Mouse (Mus musculus) bone marrow, adult 2 months (tissue): ENCODE results near the gene Pced1b. TPM values are rescaled to one million over a fixed set of nuclear protein-coding genes. Genes with fewer than 3 reads are reported as not detected.

Experiments
- H3K27ac ChIP-seq: fragments of 200-500 bp; 2 replicates; pipeline ENCODE4 v1.5.1; 2012; ENCODE audit warnings: low read depth, mild to moderate bottlenecking, control low read depth, inconsistent platforms, low read length; ENCODE audit not compliant: control insufficient read depth, poor library complexity, insufficient read depth
- H3K4me1 ChIP-seq: fragments of 200-500 bp; 2 replicates; pipeline ENCODE4 v1.6.1; 2011; ENCODE audit warnings: low read length; ENCODE audit not compliant: control insufficient read depth, insufficient read depth
- H3K4me3 ChIP-seq: fragments of 200-500 bp; replicated peaks from 2 replicates; pipeline ENCODE3; 2011; ENCODE audit warnings: mild to moderate bottlenecking, low read depth, low read length, control low read depth; ENCODE audit not compliant: control insufficient read depth
- CTCF ChIP-seq: fragments of 200-500 bp; IDR thresholded peaks from 2 replicates; pipeline ENCODE4 v1.5.1; 2011; ENCODE audit warnings: low read length, control low read depth; ENCODE audit not compliant: control insufficient read depth, insufficient read depth
- POLR2A ChIP-seq: fragments of 200-500 bp; IDR thresholded peaks from 2 replicates; pipeline ENCODE4 v1.6.1; 2011; ENCODE audit warnings: low read depth, mild to moderate bottlenecking, control low read depth, low read length, borderline replicate concordance; ENCODE audit not compliant: control insufficient read depth
- WGBS: fragments of 180-500 bp; shearing (Covaris S2); methylation state at CpG from one replicate; pipeline ENCODE4 v1.1.7; 2018; 5-methylcytosine and 5-hydroxymethylcytosine counted together
- polyA plus RNA-seq: library from polyadenylated mRNA; stranded (reverse); fragments of >200 nt; gene quantifications from 2 replicates; pipeline ENCODE4 v1.2.4, GENCODE M21; 2011; ENCODE audit warnings: low replicate concordance; ENCODE audit not compliant: missing spikeins, insufficient read depth, insufficient read length

The Pced1b gene
- polyA plus RNA-seq, 1 experiment, result 19.7 TPM

DNA sequence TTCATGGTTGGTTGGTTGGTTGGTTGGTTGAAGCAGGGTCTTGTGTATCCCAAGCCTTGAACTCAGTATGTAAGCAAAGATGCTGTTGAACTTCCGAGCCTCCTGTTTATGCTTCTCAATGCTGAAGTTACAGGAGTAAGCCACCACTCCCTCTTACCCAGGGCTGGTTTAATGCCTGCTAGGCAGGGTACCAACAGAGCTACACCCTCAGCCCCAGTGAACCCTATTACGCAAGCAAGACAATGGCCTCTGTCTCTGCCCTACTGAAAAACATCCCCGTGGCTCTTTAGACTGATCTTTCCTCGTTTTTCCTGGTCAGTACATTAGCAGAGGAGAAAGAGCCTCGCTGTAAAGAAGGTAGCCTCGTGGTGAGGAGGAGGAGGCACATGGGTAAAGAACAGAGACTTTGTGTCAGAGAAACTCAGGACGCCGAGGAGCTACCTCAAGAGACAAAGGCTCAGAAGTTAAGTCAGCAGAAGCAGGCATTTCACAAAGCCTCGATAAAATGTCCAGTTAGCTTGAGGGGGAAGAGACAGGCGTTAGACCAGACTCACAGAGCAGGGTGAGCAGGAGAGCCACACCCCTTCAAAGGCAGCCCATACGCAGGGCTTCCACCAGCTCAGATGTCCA lies 13.2 kb downstream of the Pced1b start:
- Histone ChIP-seq H3K4me1 (no peaks in the 10 kb centered on the region; the same call in 1 of the 2 replicates), H3K27ac (peak overlapping the region; percentile 26), H3K4me3 (no peak overlapping the region)
- 54% methylated on average over 11 of the region's 11 CpGs for WGBS
- TF ChIP-seq CTCF (no peak), POLR2A (no peak)

DNA sequence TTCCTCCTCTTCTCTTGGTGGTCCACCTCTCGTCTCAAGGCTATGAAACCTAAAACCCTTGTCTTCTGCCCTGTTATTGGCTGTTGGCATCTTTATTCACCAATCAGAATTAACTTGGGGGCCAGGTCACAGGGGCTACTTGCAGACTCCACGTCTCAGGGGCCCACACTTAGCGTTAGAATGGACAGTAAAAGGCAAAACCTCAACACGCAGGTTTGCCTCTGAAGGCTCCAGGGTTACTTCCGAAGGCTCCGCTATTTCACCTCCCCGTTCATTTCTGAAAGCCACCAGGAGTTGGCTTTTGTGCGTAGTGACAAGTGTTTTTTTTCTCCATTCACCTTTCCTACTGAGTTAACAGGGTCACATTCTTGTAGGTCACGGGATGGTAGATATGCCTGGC lies 15.3 kb downstream of the Pced1b start:
- no peak for TF ChIP-seq CTCF
- no peak for TF ChIP-seq POLR2A
- WGBS, result 86% methylated on average over 9 of the region's 9 CpGs
- Histone ChIP-seq H3K27ac (no peak overlapping the region), H3K4me1 (no peaks in the 10 kb centered on the region; the same call in 1 of the 2 replicates), H3K4me3 (no peak overlapping the region)

DNA sequence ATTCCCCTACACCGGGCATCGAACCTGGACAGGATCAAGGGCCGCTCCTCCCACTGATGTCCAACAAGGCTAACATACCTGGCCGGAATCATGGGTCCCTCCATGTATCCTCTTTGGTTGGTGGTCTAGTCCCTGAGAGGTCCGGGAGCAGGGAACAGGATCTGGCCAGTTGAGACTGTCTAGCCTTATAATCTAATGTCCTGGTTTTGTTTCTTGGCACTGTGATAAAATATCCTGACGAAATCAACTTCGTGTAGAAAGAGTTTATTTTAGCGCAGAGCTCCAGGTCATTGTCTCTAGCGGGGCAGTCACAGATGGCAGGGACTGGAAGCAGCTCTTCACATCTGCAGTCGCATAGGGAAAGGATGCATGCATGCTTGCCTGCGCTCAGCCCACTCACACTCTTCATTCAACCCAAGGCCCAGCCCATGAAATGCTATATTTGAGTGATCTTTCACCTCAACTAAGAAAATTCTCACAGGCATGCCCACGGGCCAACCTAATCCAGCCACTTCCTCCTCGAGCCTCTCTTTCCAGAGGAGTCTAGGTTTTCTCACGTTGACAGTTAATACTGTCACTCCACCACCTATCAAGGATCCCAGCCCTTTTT lies 19.4 kb downstream of the Pced1b start:
- TF ChIP-seq CTCF (no peak), POLR2A (no peak)
- Histone ChIP-seq H3K4me3 (no peak overlapping the region), H3K27ac (no peak overlapping the region), H3K4me1 (no peaks in the 10 kb centered on the region)
- WGBS, result 75% methylated on average over 14 of the region's 14 CpGs

DNA sequence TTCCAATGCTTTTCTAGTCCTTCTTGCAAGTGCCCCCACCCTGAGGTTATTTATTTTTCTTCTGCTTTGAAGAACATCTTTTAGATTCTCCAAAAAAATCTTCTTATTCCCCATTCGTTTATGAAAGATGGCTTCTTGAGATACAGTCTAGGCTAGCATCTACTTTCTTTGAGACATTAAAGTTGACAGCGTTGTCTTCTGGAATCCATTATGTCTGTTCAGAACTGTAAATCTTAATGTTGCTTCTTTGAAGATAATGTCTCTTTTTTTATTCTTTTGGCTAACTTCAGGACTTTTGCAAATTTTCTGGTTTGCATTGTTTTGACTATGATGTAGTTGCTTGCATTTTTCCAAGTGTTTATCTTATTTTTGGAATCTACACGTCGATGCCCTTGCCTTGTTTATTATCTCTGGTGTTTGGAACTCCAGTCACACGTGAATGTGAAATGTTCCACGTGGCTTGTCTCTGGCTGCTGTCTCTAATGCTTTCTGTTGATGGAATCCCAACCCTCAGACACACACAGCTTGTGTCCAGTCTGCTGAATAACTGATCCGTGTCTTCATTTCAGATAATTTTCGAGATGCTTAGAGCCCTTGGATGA lies 20.3 kb downstream of the Pced1b start:
- Histone ChIP-seq H3K4me3 (no peak overlapping the region), H3K27ac (no peak overlapping the region), H3K4me1 (no peaks in the 10 kb centered on the region)
- WGBS, result 70% methylated on average over 8 of the region's 8 CpGs
- TF ChIP-seq POLR2A, result no peak
- TF ChIP-seq CTCF, result no peak

DNA sequence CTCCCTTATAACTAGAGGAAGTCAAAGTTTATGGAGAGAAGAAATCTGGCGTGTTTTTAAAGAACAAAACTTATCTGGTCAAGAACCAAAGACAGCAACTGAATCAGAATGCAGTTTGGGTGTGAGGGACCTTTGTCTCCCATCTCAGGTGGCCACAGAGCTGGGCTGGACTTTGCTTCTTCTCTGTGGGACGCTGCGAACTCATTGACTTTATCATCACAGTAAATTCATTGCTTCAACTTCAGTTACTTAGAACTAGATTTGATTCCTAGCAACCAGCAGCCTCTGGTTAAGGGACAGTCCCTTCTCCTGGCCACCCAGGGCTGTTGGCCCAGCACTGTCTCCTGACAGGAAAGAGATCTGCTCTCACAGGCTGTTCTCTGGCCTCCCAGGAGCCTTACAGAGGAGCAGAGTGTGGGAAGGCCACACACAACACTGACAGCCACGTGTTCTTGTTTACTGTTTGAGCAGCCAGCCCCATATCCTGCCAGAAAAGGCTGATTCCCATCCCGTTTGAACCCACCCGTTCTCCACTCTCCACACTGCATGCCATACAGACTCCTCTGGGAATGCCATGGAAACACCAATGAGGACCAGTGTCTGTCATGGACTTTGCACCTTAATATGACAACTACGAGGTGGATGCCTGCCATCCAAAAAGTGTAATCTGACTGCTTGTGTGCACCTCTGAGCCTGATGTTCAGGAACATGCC lies 25.2 kb downstream of the Pced1b start:
- Histone ChIP-seq H3K27ac (no peak overlapping the region), H3K4me3 (no peak overlapping the region), H3K4me1 (no peaks in the 10 kb centered on the region)
- TF ChIP-seq CTCF, result no peak
- no peak for TF ChIP-seq POLR2A
- 60% methylated on average over 7 of the region's 7 CpGs for WGBS

DNA sequence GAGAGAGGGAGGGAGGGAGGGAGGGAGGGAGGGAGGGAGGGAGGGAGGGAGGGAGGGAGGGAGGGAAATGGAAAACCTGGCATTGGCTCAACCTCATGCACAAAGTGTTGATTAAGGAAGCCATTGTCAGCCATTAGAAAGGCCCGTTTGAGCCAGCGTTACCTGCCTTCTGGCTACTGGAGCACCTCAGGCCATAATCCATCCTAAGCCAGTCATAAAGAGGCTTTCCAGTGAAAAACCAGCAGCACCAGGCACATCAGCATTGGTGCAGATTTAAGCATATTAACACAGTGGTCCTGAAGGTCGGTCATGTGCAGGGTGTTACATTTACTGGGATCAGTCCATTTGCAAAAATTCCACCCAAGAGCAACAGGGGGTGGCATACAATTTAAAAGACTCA lies 25.9 kb downstream of the Pced1b start:
- no peak overlapping the region for H3K4me3 ChIP-seq
- WGBS, result 81% methylated on average over 3 of the region's 3 CpGs
- no peak for TF ChIP-seq POLR2A
- TF ChIP-seq CTCF, result no peak
- H3K27ac ChIP-seq, result no peak overlapping the region
- no peaks in the 10 kb centered on the region for H3K4me1 ChIP-seq

DNA sequence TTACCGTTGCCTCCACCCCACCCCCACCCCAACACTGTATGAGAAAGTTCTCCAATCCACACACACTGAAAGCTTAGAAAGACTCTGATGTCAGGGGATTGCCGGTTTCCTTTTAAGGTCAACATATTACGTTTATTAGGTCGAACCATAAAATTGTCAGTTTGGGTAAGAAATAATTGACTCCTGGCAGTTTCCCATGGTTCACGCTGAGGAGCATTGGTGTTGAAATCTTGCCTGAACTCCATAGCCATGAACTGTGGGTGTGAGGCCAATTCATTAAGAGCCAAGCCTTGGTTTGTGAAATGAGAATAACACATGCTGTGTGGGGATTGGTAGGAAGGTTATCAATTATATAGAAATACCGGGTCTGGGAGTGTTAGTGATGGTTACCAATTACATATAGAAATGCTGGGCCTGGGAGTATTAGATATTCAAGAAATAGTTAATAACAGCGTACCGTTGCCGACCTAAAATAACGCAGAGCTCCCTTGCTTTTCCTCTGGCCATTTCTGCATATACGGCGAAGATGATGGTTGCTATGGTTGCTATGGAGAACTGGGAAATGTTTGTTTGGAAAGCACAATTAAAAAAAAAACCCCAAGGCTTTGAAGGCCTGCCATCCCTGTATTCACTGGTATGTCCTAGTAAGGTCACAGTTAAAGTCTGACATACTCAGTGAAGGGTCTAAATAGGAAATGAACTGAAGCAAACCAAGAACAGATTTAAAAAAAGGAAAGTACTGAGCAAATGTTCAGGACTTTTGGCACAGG lies 28.9 kb downstream of the Pced1b start:
- Histone ChIP-seq H3K4me1 (no peaks in the 10 kb centered on the region), H3K27ac (no peak overlapping the region), H3K4me3 (no peak overlapping the region)
- TF ChIP-seq CTCF (no peak), POLR2A (no peak)
- WGBS, result 85% methylated on average over 12 of the region's 12 CpGs
